Mouse (Mus musculus) neutrophil, adult 65 days (primary cell): ENCODE results near the gene Ccr8. TPM values are rescaled to one million over a fixed set of nuclear protein-coding genes. Genes with fewer than 3 reads are reported as not detected.

Experiments used
- total RNA-seq: library from RNA; stranded (reverse); gene quantifications from 2 replicates; pipeline ENCODE4 v1.2.4, GENCODE M21; 2023

The Ccr8 gene
- not detected in 2 replicates for total RNA-seq

GRCm38 (mm10) chr9:120091696-120092238 lies at the start of gene Ccr8:
Gene Ccr8 (plus strand): TSS chr9:120092114.

GRCm38 (mm10) chr9:120069779-120070178 lies 22.1 kb upstream of the Ccr8 start, which contains the start of gene Cx3cr1:
Gene Cx3cr1 (minus strand): TSS chr9:120069879.

GRCm38 (mm10) chr9:120110211-120111018 lies 18.5 kb downstream of the Ccr8 start, which contains the start of gene Slc25a38:
Gene Slc25a38 (plus strand): TSS chr9:120110374.

GRCm38 (mm10) chr9:120127538-120128251 lies 35.8 kb downstream of the Ccr8 start, which contains the start of gene Rpsa:
Gene Rpsa (plus strand): TSS chr9:120127689.

Other genes with a start within 250 kb of the Ccr8 start
- gene Wdr48, start 197.2 kb upstream of the Ccr8 start, total RNA-seq, result 41.4 and 48.1 TPM in 2 replicates
- 3.3 and 7.5 TPM in 2 replicates for gene Gorasp1, start 154.5 kb upstream of the Ccr8 start, total RNA-seq
- gene Ttc21a, start 154.5 kb upstream of the Ccr8 start, total RNA-seq, result 3.0 and 3.8 TPM in 2 replicates
- gene Csrnp1, start 107.5 kb upstream of the Ccr8 start, total RNA-seq, result 159 and 196 TPM in 2 replicates
- not detected in 2 replicates for gene Xirp1, start 68.5 kb upstream of the Ccr8 start, total RNA-seq
- 10.2 and 15.2 TPM in 2 replicates for gene Cx3cr1, start 22.2 kb upstream of the Ccr8 start, total RNA-seq
- gene Slc25a38, start 18.3 kb downstream of the Ccr8 start, total RNA-seq, result 37.3 and 39.7 TPM in 2 replicates
- gene Rpsa, start 35.6 kb downstream of the Ccr8 start, total RNA-seq, result 550 and 556 TPM in 2 replicates
- gene Mobp, start 57.6 kb downstream of the Ccr8 start, total RNA-seq, result not detected in 2 replicates
- 0.88 TPM in 1 of 2 replicates, not detected in the other for gene Myrip, start 209.4 kb downstream of the Ccr8 start, total RNA-seq